Mouse (Mus musculus) adrenal gland, postnatal 10 days (tissue): ENCODE measurements around the gene Smarca2. TPM values are rescaled to one million over a fixed set of nuclear protein-coding genes. Genes with fewer than 3 reads are reported as not detected.
A peak's percentile ranks its signal among the peaks of the same experiment; 100 is the strongest.

ENCODE experiments used
- DNase-seq: peaks from one replicate; pipeline ENCODE4 v3.0.0; 2021; ENCODE audit warnings: mixed read lengths
- total RNA-seq, 2 experiments: library from RNA; stranded (reverse); gene quantifications; 2 replicates each; pipeline ENCODE4 v1.2.3; 2021

The Smarca2 gene
- total RNA-seq, 2 experiments from 2014 or later: 66.7 to 78.1 TPM

GRCm38 (mm10) chr19:26747571-26748539 is 143.0 kb downstream of the Smarca2 start:
- peak; percentile 75 for DNase-seq

- no peak for DNase-seq
These were observed 143.8 kb downstream of the Smarca2 start for GRCm38 (mm10) chr19:26748676-26749075.

- DNase-seq: peak; percentile 33
These were observed 144.7 kb downstream of the Smarca2 start for GRCm38 (mm10) chr19:26749427-26750137.

GRCm38 (mm10) chr19:26752611-26753163 is 147.8 kb downstream of the Smarca2 start:
- DNase-seq: no peak

GRCm38 (mm10) chr19:26753266-26753872 is 148.5 kb downstream of the Smarca2 start:
- no peak for DNase-seq

- DNase-seq: no peak
These were observed 149.4 kb downstream of the Smarca2 start for GRCm38 (mm10) chr19:26754016-26754794.

- no peak for DNase-seq
These were observed 151.1 kb downstream of the Smarca2 start for GRCm38 (mm10) chr19:26755991-26756390.

- DNase-seq: no peak
These were observed 151.5 kb downstream of the Smarca2 start for GRCm38 (mm10) chr19:26756399-26756798.

GRCm38 (mm10) chr19:26758156-26758555 is 153.3 kb downstream of the Smarca2 start:
- DNase-seq: no peak

- no peak for DNase-seq
These were observed 153.8 kb downstream of the Smarca2 start for GRCm38 (mm10) chr19:26758620-26759019.

- DNase-seq: no peak
These were observed 154.4 kb downstream of the Smarca2 start for GRCm38 (mm10) chr19:26759295-26759694.

GRCm38 (mm10) chr19:26761257-26761656 is 156.4 kb downstream of the Smarca2 start:
- no peak for DNase-seq

- DNase-seq: no peak
These were observed 160.6 kb downstream of the Smarca2 start for GRCm38 (mm10) chr19:26765483-26765882.

GRCm38 (mm10) chr19:26767454-26767853 is 162.6 kb downstream of the Smarca2 start:
- no peak for DNase-seq

- no peak for DNase-seq
These were observed 163.1 kb downstream of the Smarca2 start for GRCm38 (mm10) chr19:26767941-26768340.

GRCm38 (mm10) chr19:26768846-26769245 is 164.0 kb downstream of the Smarca2 start:
- DNase-seq: no peak

- no peak for DNase-seq
These were observed 165.0 kb downstream of the Smarca2 start for GRCm38 (mm10) chr19:26769609-26770500.

GRCm38 (mm10) chr19:26770592-26770991 is 165.7 kb downstream of the Smarca2 start:
- no peak for DNase-seq

- no peak for DNase-seq
These were observed 167.3 kb downstream of the Smarca2 start for GRCm38 (mm10) chr19:26772051-26772583.
